Comparison of ENCODE assay signal across 33 mouse cellular contexts in genomic region chr6:130386750-130387149, GRCm38 (mm10). TPM values are rescaled to one million over a fixed set of nuclear protein-coding genes. Genes with fewer than 3 reads are reported as not detected.
DNase-seq lines count a peak whose midpoint lies in the region; ATAC-seq and TF ChIP-seq lines count a peak whose summit lies in the region.
"Had no signal": no experiment of that assay in that cellular context is flagged by ENCODE, and none has a peak within 500 bp of the region (broad histone marks: within the 10 kb centered on the region; RNA-seq: fewer than 3 reads in every experiment).

Gene Klra1, minus strand, starts transcription at chr6:130386874.

- peak; percentile 85 for DNase-seq in heart, adult 11 months
- DNase-seq in MEL (ENCODE audit: low read depth, low spot score): no peak
- peak; percentile 1 to 35 for DNase-seq in natural killer cell, adult 2 months (ENCODE audit: low spot score in 2 of 2)
- no peak for DNase-seq in liver, postnatal 0 days
- DNase-seq in embryo, embryonic 10 days (ENCODE audit: low spot score): no peak
- no peak for DNase-seq in adrenal gland, postnatal 36 days
- DNase-seq: adrenal gland, adult 8-10 months; adrenal gland, postnatal 25 days; B cell, adult 2 months; cerebellum, adult 18-20 months; cerebellum, adult 9-10 months; cerebellum, postnatal 14 days; embryo, embryonic 11 days; gastrocnemius, postnatal 10 days; gastrocnemius, postnatal 36 days; heart, postnatal 10 days; heart, postnatal 36 days had no signal

- no peaks in the 10 kb centered on the region for H3K79me2 ChIP-seq in MEL (ENCODE audit: control insufficient read depth, insufficient read depth, low read length, poor library complexity)

- H3K4me3 ChIP-seq in heart, embryonic 11.5 days (ENCODE audit: low read depth, low read length): no peak within 1 kb of the TSS
- no peak within 1 kb of the TSS for H3K4me3 ChIP-seq in MEL (ENCODE audit: control insufficient read depth in 1 of 2, insufficient read depth in 1 of 2, low read depth in 2 of 2, low read length in 2 of 2)
- H3K4me3 ChIP-seq in liver, postnatal 0 days (ENCODE audit: low read depth, low read length): no peak within 1 kb of the TSS
- H3K4me3 ChIP-seq: forebrain, embryonic 10.5 days; forebrain, embryonic 13.5 days; heart, embryonic 12.5 days; heart, embryonic 15.5 days; hindbrain, embryonic 10.5 days; hindbrain, embryonic 13.5 days had no signal

- H3K27ac ChIP-seq in heart, embryonic 11.5 days (ENCODE audit: low read depth, low read length): no peak within 1 kb of the TSS
- no peak within 1 kb of the TSS; the same call in 1 of the 2 replicates for H3K27ac ChIP-seq in MEL (ENCODE audit: control insufficient read depth, low read depth, low read length)
- H3K27ac ChIP-seq in liver, postnatal 0 days (ENCODE audit: low read depth): no peak within 1 kb of the TSS
- H3K27ac ChIP-seq: forebrain, embryonic 10.5 days; forebrain, embryonic 13.5 days; heart, embryonic 15.5 days; hindbrain, embryonic 10.5 days; hindbrain, embryonic 13.5 days had no signal

- TF ChIP-seq CTCF in MEL (IDR thresholded peaks at IDR 0.05 in 2 of 3, conservative IDR thresholded peaks at IDR 0.05 in 1 of 3; ENCODE audit: control insufficient read depth in 1 of 3, insufficient read depth in 1 of 3, low read depth in 2 of 3, low read length in 3 of 3, poor library complexity in 1 of 3, severe bottlenecking in 1 of 3): no peak
- no peak for TF ChIP-seq CTCF in liver, postnatal 0 days (IDR thresholded peaks at IDR 0.05; ENCODE audit: low read depth)

- ATAC-seq in heart, embryonic 11.5 days (replicated peaks; ENCODE audit: insufficient number of reproducible peaks, low FRiP score, low TSS enrichment): no peak
- ATAC-seq in megakaryocyte progenitor cell, adult 5-6 weeks (replicated peaks; ENCODE audit: poor library complexity): peak; percentile 49; the same call in 1 of the 2 replicates
- no peak for ATAC-seq in liver, postnatal 0 days
- ATAC-seq: activated CD4-positive, CD25-positive, alpha-beta regulatory T cell, adult 4 months; CD4-positive, CD25-positive, alpha-beta regulatory T cell, adult 4 months; forebrain, embryonic 13.5 days; forebrain, embryonic 16.5 days; hindbrain, embryonic 16.5 days had no signal

- no peak for TF ChIP-seq POLR2A in MEL (IDR thresholded peaks at IDR 0.05; ENCODE audit: control insufficient read depth in 1 of 2, insufficient read depth in 1 of 2, low read depth in 1 of 2, low read length in 2 of 2, poor library complexity in 1 of 2)

- no peak within 1 kb of the TSS for H3K9ac ChIP-seq in heart, embryonic 11.5 days (ENCODE audit: low read depth, low read length)
- H3K9ac ChIP-seq in MEL (ENCODE audit: control insufficient read depth, low read depth, low read length, poor library complexity, severe bottlenecking): no peak within 1 kb of the TSS
- H3K9ac ChIP-seq in liver, postnatal 0 days (replicated peaks): no peak within 1 kb of the TSS
- H3K9ac ChIP-seq: forebrain, embryonic 13.5 days; heart, embryonic 12.5 days; heart, embryonic 15.5 days; hindbrain, embryonic 13.5 days had no signal

- no peak for TF ChIP-seq EP300 in MEL (IDR thresholded peaks at IDR 0.05; ENCODE audit: low read depth in 1 of 2, low read length in 2 of 2)
- TF ChIP-seq EP300 in liver, postnatal 0 days (IDR thresholded peaks at IDR 0.05; ENCODE audit: low read depth): no peak

- H3K27me3 ChIP-seq in heart, embryonic 11.5 days (ENCODE audit: control insufficient read depth, insufficient read depth, low read length): no peaks in the 10 kb centered on the region
- no peaks in the 10 kb centered on the region for H3K27me3 ChIP-seq in MEL (ENCODE audit: control insufficient read depth in 1 of 2, insufficient read depth in 2 of 2, low read length in 2 of 2)
- no peaks in the 10 kb centered on the region for H3K27me3 ChIP-seq in liver, postnatal 0 days (ENCODE audit: insufficient read depth, low read length)
- H3K27me3 ChIP-seq: forebrain, embryonic 13.5 days; heart, embryonic 12.5 days; heart, embryonic 15.5 days; hindbrain, embryonic 13.5 days had no signal

- no peaks in the 10 kb centered on the region for H3K9me3 ChIP-seq in heart, embryonic 11.5 days (replicated peaks; ENCODE audit: control insufficient read depth, low read length)
- no peaks in the 10 kb centered on the region for H3K9me3 ChIP-seq in MEL (replicated peaks; ENCODE audit: insufficient read depth, low read length)
- no peaks in the 10 kb centered on the region for H3K9me3 ChIP-seq in liver, postnatal 0 days (ENCODE audit: low read length)

- no peaks in the 10 kb centered on the region for H3K4me1 ChIP-seq in heart, embryonic 11.5 days (ENCODE audit: control insufficient read depth, insufficient read depth, low read length)
- H3K4me1 ChIP-seq in MEL (ENCODE audit: control insufficient read depth in 1 of 2, insufficient read depth in 2 of 2, low read length in 2 of 2): peaks cover 4 to 14% of the 10 kb centered on the region in 2 experiments; a peak in 3 of 4 replicates
- H3K4me1 ChIP-seq in liver, postnatal 0 days (ENCODE audit: insufficient read depth): no peaks in the 10 kb centered on the region
- H3K4me1 ChIP-seq: forebrain, embryonic 10.5 days; forebrain, embryonic 13.5 days; heart, embryonic 12.5 days; heart, embryonic 15.5 days; hindbrain, embryonic 10.5 days; hindbrain, embryonic 13.5 days had no signal

- 72% methylated on average over 2 of the region's 2 CpGs for WGBS in heart, embryonic 11.5 days (ENCODE audit: insufficient replicate concordance)
- 61% methylated on average over 2 of the region's 2 CpGs for WGBS in liver, postnatal 0 days (ENCODE audit: insufficient replicate concordance)

- H3K36me3 ChIP-seq in heart, embryonic 11.5 days (ENCODE audit: control insufficient read depth, insufficient read depth, low read length): no peaks in the 10 kb centered on the region
- peaks cover 0 to 19% of the 10 kb centered on the region in 2 experiments; a peak in 2 of 4 replicates for H3K36me3 ChIP-seq in MEL (ENCODE audit: control insufficient read depth in 1 of 2, insufficient read depth in 2 of 2, low read length in 2 of 2)
- H3K36me3 ChIP-seq in liver, postnatal 0 days (replicated peaks; ENCODE audit: insufficient read depth, low read length): no peaks in the 10 kb centered on the region
- H3K36me3 ChIP-seq: forebrain, embryonic 10.5 days; heart, embryonic 12.5 days; heart, embryonic 15.5 days; hindbrain, embryonic 10.5 days; hindbrain, embryonic 13.5 days had no signal

- no peak within 1 kb of the TSS for H3K4me2 ChIP-seq in heart, embryonic 11.5 days
- H3K4me2 ChIP-seq in liver, postnatal 0 days (ENCODE audit: low read depth, low read length): no peak within 1 kb of the TSS
- H3K4me2 ChIP-seq: forebrain, embryonic 13.5 days; heart, embryonic 12.5 days; heart, embryonic 15.5 days; hindbrain, embryonic 13.5 days had no signal

- TF ChIP-seq RAD21 in MEL (IDR thresholded peaks at IDR 0.05; ENCODE audit: low read depth, low read length): no peak

TF ChIP-seq in MEL, 35 proteins besides CTCF, POLR2A, EP300 and RAD21:
- TF ChIP-seq HCFC1 (IDR thresholded peaks at IDR 0.05; ENCODE audit: low read depth, low read length) (no peak), RCOR1 (IDR thresholded peaks at IDR 0.05; ENCODE audit: low read depth, low read length) (0 out of 2 replicates have a peak, but pooled peaks have one; percentile 28), CHD2 (IDR thresholded peaks at IDR 0.05; ENCODE audit: low read length) (no peak), MXI1 (IDR thresholded peaks at IDR 0.05; ENCODE audit: low read depth, low read length) (peak; percentile 47; the same call in 1 of the 2 replicates), JUND (IDR thresholded peaks at IDR 0.05; ENCODE audit: low read depth, low read length) (no peak), MAZ (IDR thresholded peaks at IDR 0.05; ENCODE audit: low read depth, low read length) (no peak)

RNA-seq across cellular contexts. Expression of gene Klra1, which starts in this region (rescaled TPM):
- not detected in 2 replicates for polyA plus RNA-seq in heart, embryonic 11.5 days (2014; fragmentation: Nextera tagmentation; extraction: Ambion mirVana)
- total RNA-seq in MEL (2012; rRNA removed): 0.12 TPM in 1 of 2 replicates, not detected in the other
- under 1 TPM in 1 of 2 experiments, not detected in 1; 0.10 TPM for polyA plus RNA-seq in MEL (2012; ENCODE audit: insufficient read depth in 1 of 2, insufficient read length in 2 of 2, low read depth in 1 of 2, low replicate concordance in 2 of 2, missing spikeins in 1 of 2)
- total RNA-seq in megakaryocyte progenitor cell, adult 5-6 weeks (2015): not detected in 2 replicates
- total RNA-seq in megakaryocyte progenitor cell, adult 5-6 weeks (2017): not detected in 2 replicates
- polyA plus RNA-seq in liver, postnatal 0 days (2015; fragmentation: Nextera tagmentation; extraction: Ambion mirVana): not detected in 2 replicates
- not detected for total RNA-seq in adrenal gland, postnatal 36 days (2021)
- total RNA-seq: adrenal gland, postnatal 25 days; gastrocnemius, adult 18-20 months; gastrocnemius, postnatal 10 days; gastrocnemius, postnatal 36 days; heart, adult 8-10 months; heart, postnatal 10 days; heart, postnatal 36 days had no signal
- polyA plus RNA-seq: activated CD4-positive, CD25-positive, alpha-beta regulatory T cell, adult 4 months; CD4-positive, CD25-positive, alpha-beta regulatory T cell, adult 4 months; embryonic facial prominence, embryonic 11.5 days; embryonic facial prominence, embryonic 14.5 days; forebrain, embryonic 10.5 days; forebrain, embryonic 13.5 days; forebrain, embryonic 16.5 days; heart, embryonic 12.5 days; heart, embryonic 15.5 days; hindbrain, embryonic 10.5 days; hindbrain, embryonic 13.5 days; hindbrain, embryonic 16.5 days had no signal

Comparison
In these comparisons a context has a peak if more than half of its experiments do, and no peak if none do; other contexts are left out.
1. Peak in ATAC-seq in megakaryocyte progenitor cell, adult 5-6 weeks; RNA of the gene not detected or under 1 TPM.
2. DNase-seq: peak in heart, adult 11 months (single experiment) and natural killer cell, adult 2 months (2 of 2); none in MEL (single experiment), liver, postnatal 0 days (single experiment), embryo, embryonic 10 days (single experiment) and adrenal gland, postnatal 36 days (0 of 2).